Comparison of ENCODE assay signal across 8 mouse cellular contexts in the genomic region with DNA sequence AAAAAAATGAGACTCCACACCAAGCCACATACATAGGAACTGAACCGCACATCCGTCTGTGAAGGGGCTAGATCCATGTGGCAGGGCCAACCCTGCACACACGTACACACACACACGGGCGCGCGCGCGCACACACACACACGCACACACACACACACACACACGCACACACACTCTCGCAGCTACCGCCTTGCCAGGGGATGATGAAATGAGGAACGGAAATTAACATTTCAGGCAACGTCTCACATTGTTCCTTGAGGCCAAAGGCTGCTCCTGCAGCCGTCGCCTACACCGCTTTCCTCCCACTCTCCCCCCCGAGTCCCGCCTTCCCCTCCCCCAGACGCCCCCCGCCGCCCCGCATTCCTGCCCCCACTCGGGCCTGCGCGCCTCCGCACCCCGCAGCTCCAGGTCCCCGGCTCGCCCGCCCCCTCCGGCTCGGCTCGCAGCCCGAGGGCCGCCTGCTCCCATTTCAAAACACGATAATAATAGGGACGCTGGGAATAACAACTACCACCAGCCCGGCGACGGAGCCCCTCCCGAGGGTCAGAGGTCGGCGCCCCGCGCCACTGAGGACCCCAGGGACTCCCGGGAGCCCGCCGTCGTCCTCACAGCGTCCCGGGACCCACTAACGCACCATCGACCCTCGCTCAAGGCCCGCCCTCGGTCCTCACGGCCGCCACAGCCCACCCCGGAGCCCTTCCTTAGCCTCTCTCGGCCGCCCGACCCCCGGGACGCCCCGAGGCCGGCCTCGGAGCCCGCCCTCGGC. TPM values are rescaled to one million over a fixed set of nuclear protein-coding genes. Genes with fewer than 3 reads are reported as not detected.
DNase-seq lines count a peak whose midpoint lies in the region; ATAC-seq and TF ChIP-seq lines count a peak whose summit lies in the region.

No protein-coding gene starts in this region.

- ATAC-seq in heart, embryonic 13.5 days (ENCODE audit: extremely low read depth, insufficient number of reproducible peaks, low FRiP score, low TSS enrichment), result no peak
- ATAC-seq in liver, embryonic 14.5 days (ENCODE audit: insufficient read depth), result no peak
- no peak for ATAC-seq in neural tube, embryonic 11.5 days (ENCODE audit: insufficient read depth, low FRiP score, low TSS enrichment)
- no peak for ATAC-seq in stomach, postnatal 0 days (ENCODE audit: low FRiP score, low TSS enrichment)

- 0 out of 2 replicates have a peak, but pooled peaks have one; percentile 9 for TF ChIP-seq CTCF in embryonic fibroblast, embryonic 13.5 days (IDR thresholded peaks at IDR 0.05; ENCODE audit: borderline replicate concordance, insufficient read depth, low read length)
- TF ChIP-seq CTCF in liver, embryonic 14.5 days (IDR thresholded peaks at IDR 0.05; ENCODE audit: low read depth), result no peak
- TF ChIP-seq CTCF in stomach, postnatal 0 days (IDR thresholded peaks at IDR 0.05; ENCODE audit: low read depth), result no peak; the same call in 1 of the 2 replicates

- DNase-seq in B cell, adult 2 months, result peak; percentile 78 to 80
- DNase-seq in adrenal gland, postnatal 4 days (ENCODE audit: low spot score in 2 of 2), result peak; percentile 19 to 21
- peak; percentile 76 for DNase-seq in kidney, postnatal 10 days
- DNase-seq in liver, embryonic 14.5 days (ENCODE audit: low read depth in 3 of 3, low spot score in 3 of 3), result no peak
- DNase-seq in neural tube, embryonic 11.5 days (ENCODE audit: low spot score), result peak; percentile 67
- DNase-seq in stomach, postnatal 0 days (ENCODE audit: low spot score), result peak; percentile 75

- peaks cover 7% of the 10 kb centered on the region for H3K4me1 ChIP-seq in embryonic fibroblast, embryonic 13.5 days (ENCODE audit: control insufficient read depth, insufficient read depth, low read length)
- H3K4me1 ChIP-seq in heart, embryonic 13.5 days, result peaks cover 60% of the 10 kb centered on the region
- H3K4me1 ChIP-seq in liver, embryonic 14.5 days (replicated peaks; ENCODE audit: control insufficient read depth in 2 of 2, insufficient read depth in 2 of 2, low read length in 1 of 2), result peaks cover 45 to 47% of the 10 kb centered on the region in 2 experiments
- peaks cover 23% of the 10 kb centered on the region for H3K4me1 ChIP-seq in neural tube, embryonic 11.5 days (ENCODE audit: control insufficient read depth, insufficient read depth, low read length)
- peaks cover 5% of the 10 kb centered on the region; the same call in 1 of the 2 replicates for H3K4me1 ChIP-seq in stomach, postnatal 0 days (replicated peaks; ENCODE audit: control insufficient read depth, insufficient read depth)

- no peaks in the 10 kb centered on the region for H3K27me3 ChIP-seq in heart, embryonic 13.5 days (replicated peaks)
- H3K27me3 ChIP-seq in liver, embryonic 14.5 days (ENCODE audit: control insufficient read depth, insufficient read depth, low read length), result no peaks in the 10 kb centered on the region
- H3K27me3 ChIP-seq in neural tube, embryonic 11.5 days (ENCODE audit: control insufficient read depth, insufficient read depth, low read length), result no peaks in the 10 kb centered on the region
- H3K27me3 ChIP-seq in stomach, postnatal 0 days (ENCODE audit: control insufficient read depth, insufficient read depth, low read length), result no peaks in the 10 kb centered on the region

- H3K9ac ChIP-seq in heart, embryonic 13.5 days, result peak overlapping the region; percentile 100
- peak overlapping the region; percentile 99 for H3K9ac ChIP-seq in liver, embryonic 14.5 days (replicated peaks)
- peak overlapping the region; percentile 99 for H3K9ac ChIP-seq in neural tube, embryonic 11.5 days (ENCODE audit: low read length)
- H3K9ac ChIP-seq in stomach, postnatal 0 days (ENCODE audit: low read length), result peak overlapping the region; percentile 100

- H3K9me3 ChIP-seq in heart, embryonic 13.5 days, result no peaks in the 10 kb centered on the region
- H3K9me3 ChIP-seq in liver, embryonic 14.5 days (ENCODE audit: control insufficient read depth, low read length), result no peaks in the 10 kb centered on the region
- no peaks in the 10 kb centered on the region for H3K9me3 ChIP-seq in neural tube, embryonic 11.5 days (ENCODE audit: control insufficient read depth, low read length)
- H3K9me3 ChIP-seq in stomach, postnatal 0 days (ENCODE audit: control insufficient read depth, low read length), result no peaks in the 10 kb centered on the region

- peak overlapping the region; percentile 73 for H3K4me3 ChIP-seq in embryonic fibroblast, embryonic 13.5 days (ENCODE audit: insufficient read depth, low read length)
- H3K4me3 ChIP-seq in heart, embryonic 13.5 days, result peak overlapping the region; percentile 100
- peak overlapping the region; percentile 76 to 89 for H3K4me3 ChIP-seq in liver, embryonic 14.5 days (ENCODE audit: insufficient read depth in 1 of 2, low read depth in 2 of 2, low read length in 2 of 2)
- H3K4me3 ChIP-seq in neural tube, embryonic 11.5 days (ENCODE audit: low read depth, low read length), result peak overlapping the region; percentile 100
- H3K4me3 ChIP-seq in stomach, postnatal 0 days (ENCODE audit: low read depth, low read length), result peak overlapping the region; percentile 100

- TF ChIP-seq POLR2A in embryonic fibroblast, embryonic 13.5 days (IDR thresholded peaks at IDR 0.05; ENCODE audit: low read depth, low read length), result peak; percentile 52

- 0 out of 2 replicates have a peak, but pooled peaks cover 8% of the 10 kb centered on the region for H3K36me3 ChIP-seq in heart, embryonic 13.5 days
- H3K36me3 ChIP-seq in liver, embryonic 14.5 days (replicated peaks; ENCODE audit: control insufficient read depth, insufficient read depth, low read depth), result peaks cover 4% of the 10 kb centered on the region; the same call in 1 of the 2 replicates
- no peaks in the 10 kb centered on the region for H3K36me3 ChIP-seq in neural tube, embryonic 11.5 days (ENCODE audit: control insufficient read depth, insufficient read depth, low read length)
- H3K36me3 ChIP-seq in stomach, postnatal 0 days (ENCODE audit: control insufficient read depth, insufficient read depth, low read length), result no peaks in the 10 kb centered on the region

- peak overlapping the region; percentile 87 for H3K4me2 ChIP-seq in heart, embryonic 13.5 days
- H3K4me2 ChIP-seq in liver, embryonic 14.5 days (ENCODE audit: low read depth), result peak overlapping the region; percentile 96
- peak overlapping the region; percentile 89 for H3K4me2 ChIP-seq in neural tube, embryonic 11.5 days (ENCODE audit: low read depth)
- peak overlapping the region; percentile 62 for H3K4me2 ChIP-seq in stomach, postnatal 0 days (replicated peaks; ENCODE audit: low read depth)

- no peak for TF ChIP-seq EP300 in liver, embryonic 14.5 days (IDR thresholded peaks at IDR 0.05; ENCODE audit: low read depth)
- no peak for TF ChIP-seq EP300 in stomach, postnatal 0 days (optimal IDR thresholded peaks at IDR 0.05)

- under 1% methylated on average over 70 of the region's 71 CpGs for WGBS in heart, embryonic 13.5 days
- under 1% methylated on average over 66 of the region's 71 CpGs for WGBS in liver, embryonic 14.5 days (ENCODE audit: insufficient replicate concordance)
- under 1% methylated on average over 36 of the region's 71 CpGs for WGBS in neural tube, embryonic 11.5 days
- WGBS in stomach, postnatal 0 days, result 1% methylated on average over 57 of the region's 71 CpGs

- peak overlapping the region; percentile 87 for H3K27ac ChIP-seq in embryonic fibroblast, embryonic 13.5 days (ENCODE audit: insufficient read depth, low read length)
- H3K27ac ChIP-seq in heart, embryonic 13.5 days (replicated peaks), result peak overlapping the region; percentile 93
- peak overlapping the region; percentile 65 for H3K27ac ChIP-seq in liver, embryonic 14.5 days
- H3K27ac ChIP-seq in neural tube, embryonic 11.5 days (ENCODE audit: low read depth, low read length), result peak overlapping the region; percentile 95
- H3K27ac ChIP-seq in stomach, postnatal 0 days (replicated peaks), result peak overlapping the region; percentile 98

RNA-seq across cellular contexts. Expression of a gene that starts 0.9 kb away (rescaled TPM):
- total RNA-seq in adrenal gland, postnatal 4 days (2021), result 100 to 1,000 TPM; 132 TPM
- polyA plus RNA-seq in embryonic fibroblast, embryonic 13.5 days (2011; ENCODE audit: insufficient read length, low read depth, missing spikeins), result 76.2 and 83.5 TPM in 2 replicates
- polyA plus RNA-seq in heart, embryonic 13.5 days (2015; fragmentation: Nextera tagmentation; extraction: Ambion mirVana), result 18.8 and 20.3 TPM in 2 replicates
- polyA plus RNA-seq in liver, embryonic 14.5 days (2012; rRNA removed), result 9.9 and 12.4 TPM in 2 replicates
- polyA plus RNA-seq in liver, embryonic 14.5 days (2014; fragmentation: Nextera tagmentation; extraction: Ambion mirVana), result 10.8 and 18.5 TPM in 2 replicates
- polyA plus RNA-seq in neural tube, embryonic 11.5 days (2014; fragmentation: Nextera tagmentation; extraction: Ambion mirVana), result 83.2 and 88.3 TPM in 2 replicates
- 35.0 and 35.8 TPM in 2 replicates for polyA plus RNA-seq in stomach, postnatal 0 days (2015; fragmentation: Nextera tagmentation; extraction: Ambion mirVana)

RNA-seq across cellular contexts. Expression of a gene that starts 21.6 kb away (rescaled TPM):
- total RNA-seq in adrenal gland, postnatal 4 days (2021), result 10 to 100 TPM; 67.6 to 72.6 TPM
- polyA plus RNA-seq in embryonic fibroblast, embryonic 13.5 days (2011; ENCODE audit: insufficient read length, low read depth, missing spikeins), result 52.4 and 80.7 TPM in 2 replicates
- 62.2 and 62.7 TPM in 2 replicates for polyA plus RNA-seq in heart, embryonic 13.5 days (2015; fragmentation: Nextera tagmentation; extraction: Ambion mirVana)
- polyA plus RNA-seq in liver, embryonic 14.5 days (2012; rRNA removed), result 19.0 and 26.0 TPM in 2 replicates
- 19.5 and 21.0 TPM in 2 replicates for polyA plus RNA-seq in liver, embryonic 14.5 days (2014; fragmentation: Nextera tagmentation; extraction: Ambion mirVana)
- 45.3 and 47.7 TPM in 2 replicates for polyA plus RNA-seq in neural tube, embryonic 11.5 days (2014; fragmentation: Nextera tagmentation; extraction: Ambion mirVana)
- polyA plus RNA-seq in stomach, postnatal 0 days (2015; fragmentation: Nextera tagmentation; extraction: Ambion mirVana), result 29.6 and 32.0 TPM in 2 replicates

Comparison
In these comparisons a context has a peak if more than half of its experiments do, and no peak if none do; other contexts are left out.
1. DNase-seq: peak in B cell, adult 2 months (2 of 2), adrenal gland, postnatal 4 days (2 of 2), kidney, postnatal 10 days (single experiment), neural tube, embryonic 11.5 days (single experiment) and stomach, postnatal 0 days (single experiment); none in liver, embryonic 14.5 days (0 of 3).
2. Peak in every context shown above with its lines, with median percentiles within 50 percentile points of each other: H3K27ac ChIP-seq, H3K4me3 ChIP-seq, H3K4me2 ChIP-seq and H3K9ac ChIP-seq.